Mouse (Mus musculus): ENCODE data around the gene Tsen34. TPM values are rescaled to one million over a fixed set of nuclear protein-coding genes. Genes with fewer than 3 reads are reported as not detected.

Tsen34 gene
- total RNA-seq (2021): 10 to 100 TPM; 27.3 to 31.9 TPM
- long read RNA-seq, experiment 1, transcript Tsen34-204 (5 exons, 1,779 nt): major isoform, 40 of 58 reads
- long read RNA-seq, experiment 1, transcript Tsen34-202 (4 exons, 1,319 nt): minor isoform, 8 of 58 reads
- long read RNA-seq, experiment 1, partial matches to known transcripts: 4 of 58 reads
- long read RNA-seq, experiment 1, other reads (novel, unspliced or antisense): 6 of 58 reads
- long read RNA-seq, experiment 2, transcript Tsen34-204 (5 exons, 1,779 nt): major isoform, 40 of 57 reads
- long read RNA-seq, experiment 2, partial matches to known transcripts: 2 of 57 reads
- long read RNA-seq, experiment 2, other reads (novel, unspliced or antisense): 13 of 57 reads

DNA sequence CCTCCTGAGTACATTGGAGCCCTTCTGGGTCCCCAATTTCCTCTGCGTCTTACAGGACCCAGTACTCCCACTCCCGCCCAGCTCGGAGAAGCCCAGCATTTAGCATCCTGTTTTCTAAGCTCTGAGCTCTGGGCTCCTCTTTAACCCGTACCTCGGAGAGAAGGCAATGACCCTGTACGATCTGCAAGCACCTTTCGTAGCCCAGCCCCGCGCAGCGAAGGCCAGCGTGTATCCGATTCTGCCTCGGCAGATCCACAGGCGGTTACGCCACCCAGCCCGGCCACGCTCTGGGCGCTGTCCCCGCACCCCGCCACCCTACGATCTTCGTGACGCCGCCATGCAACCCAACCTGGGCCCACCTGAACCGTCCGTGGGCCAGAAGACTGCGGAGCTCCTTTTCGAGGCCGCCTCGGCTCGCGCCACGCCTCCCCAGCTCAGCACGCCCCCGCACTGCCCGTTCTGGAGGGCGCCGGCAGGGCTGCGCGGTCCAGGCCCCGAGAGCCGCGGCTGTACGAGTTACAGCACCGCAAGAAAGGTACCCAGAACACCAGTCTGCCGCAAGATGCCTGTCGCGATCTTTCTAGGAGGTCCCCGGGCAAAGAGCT, at the start of gene Tsen34:
TSS of gene Tsen34 (plus strand) at position 482 of the 605 bp plus-strand sequence.
- DNase-seq (ENCODE audit: low spot score): no peak

DNA sequence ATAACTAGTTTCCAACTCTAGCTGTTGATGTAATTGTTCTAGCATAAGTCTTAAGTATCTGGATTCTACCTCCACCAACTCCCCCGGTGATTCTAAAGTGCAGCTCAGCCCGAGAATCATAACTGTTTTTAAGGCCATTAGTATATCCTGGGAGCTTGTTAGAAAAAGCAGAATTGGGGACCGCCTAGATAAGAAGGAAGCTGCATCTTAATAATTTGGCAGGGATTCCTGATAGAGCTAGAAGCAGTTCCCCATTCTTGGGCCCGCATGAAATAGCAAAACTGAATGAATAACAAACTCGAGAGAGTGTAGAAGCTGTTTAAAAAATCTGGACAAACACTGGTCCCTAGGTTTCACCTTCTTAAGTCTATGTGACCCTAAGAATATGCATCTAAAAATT, 49.3 kb upstream of the Tsen34 start:
- DNase-seq (ENCODE audit: low spot score): no peak

DNA sequence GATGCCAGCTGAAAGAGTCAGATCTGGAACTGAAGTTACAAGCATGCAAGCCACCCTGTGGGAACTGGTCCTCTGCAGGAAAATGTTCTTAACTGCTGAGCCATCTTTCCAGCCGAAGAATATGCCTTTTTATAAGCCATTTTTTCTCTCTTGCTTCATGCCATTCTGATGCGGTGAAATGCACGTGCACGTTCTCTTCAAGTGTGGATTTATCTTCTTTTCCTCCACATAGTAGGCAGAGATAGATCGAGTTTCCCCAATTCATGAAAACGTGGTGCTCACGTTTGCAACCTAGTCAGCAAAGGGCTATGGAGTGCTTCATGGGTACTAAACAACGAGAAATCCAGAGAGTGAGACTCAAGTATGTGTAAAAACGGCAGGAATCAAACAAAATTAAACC, 48.8 kb upstream of the Tsen34 start:
- DNase-seq (ENCODE audit: low spot score): no peak

DNA sequence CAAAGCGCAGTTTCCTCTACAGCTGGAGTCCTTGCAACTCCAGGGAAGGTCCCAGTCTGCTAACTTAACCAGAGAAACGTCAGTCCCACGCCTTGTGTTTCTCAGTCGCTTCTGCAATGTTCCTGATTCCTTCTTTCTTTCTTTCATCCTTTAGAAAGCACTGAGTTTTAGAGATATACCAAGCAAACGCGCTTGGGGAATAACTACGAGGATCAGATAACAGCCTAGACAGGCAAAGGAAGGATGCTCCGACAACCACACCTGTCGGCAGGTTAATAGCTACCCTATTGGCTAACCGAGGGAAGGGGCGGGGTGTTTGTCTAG, 48.4 kb upstream of the Tsen34 start:
- no peak for DNase-seq (ENCODE audit: low spot score)

DNA sequence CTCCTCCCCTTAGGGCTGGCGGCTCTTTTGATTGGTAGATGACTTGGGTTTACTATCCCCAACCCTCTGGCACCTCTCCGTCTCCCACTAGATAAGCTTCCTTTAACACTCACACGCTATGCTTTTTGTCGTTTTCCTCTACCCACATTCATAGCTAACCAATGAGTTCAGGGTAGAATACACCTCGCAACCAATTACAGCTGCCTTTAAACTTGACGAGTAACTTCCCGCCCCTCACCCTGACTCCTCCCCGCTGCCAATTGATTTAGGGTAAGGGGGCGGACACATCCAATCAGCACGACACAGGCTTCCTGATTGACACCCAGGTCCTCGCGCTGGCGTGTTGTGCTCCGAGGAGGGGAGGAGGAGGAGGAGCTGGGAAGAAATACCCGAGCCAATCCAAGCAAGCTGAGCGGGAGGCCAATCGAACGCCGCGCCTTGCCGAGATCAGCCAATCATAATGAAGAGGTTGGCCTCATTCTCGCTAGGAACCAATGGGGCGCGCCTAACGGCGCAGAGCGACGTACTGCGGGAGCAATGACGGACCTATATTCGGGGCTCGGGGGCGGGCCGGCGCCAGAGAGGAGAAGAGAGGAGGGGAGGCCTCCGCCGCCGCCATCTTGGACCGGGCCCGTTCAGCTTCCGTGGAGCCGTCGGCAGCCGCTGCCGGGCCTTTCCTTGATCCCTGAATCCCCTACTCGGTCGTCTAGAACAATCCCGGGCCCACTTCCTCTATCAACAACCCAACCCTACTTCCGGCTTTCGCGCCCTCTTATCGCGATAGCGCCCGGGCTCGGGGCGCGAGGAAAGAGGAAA, 47.8 kb upstream of the Tsen34 start, which contains the start of gene Cnot3:
TSS of gene Cnot3 (plus strand) at position 597 of the 816 bp plus-strand sequence.
- DNase-seq (ENCODE audit: low spot score): peak; percentile 99

DNA sequence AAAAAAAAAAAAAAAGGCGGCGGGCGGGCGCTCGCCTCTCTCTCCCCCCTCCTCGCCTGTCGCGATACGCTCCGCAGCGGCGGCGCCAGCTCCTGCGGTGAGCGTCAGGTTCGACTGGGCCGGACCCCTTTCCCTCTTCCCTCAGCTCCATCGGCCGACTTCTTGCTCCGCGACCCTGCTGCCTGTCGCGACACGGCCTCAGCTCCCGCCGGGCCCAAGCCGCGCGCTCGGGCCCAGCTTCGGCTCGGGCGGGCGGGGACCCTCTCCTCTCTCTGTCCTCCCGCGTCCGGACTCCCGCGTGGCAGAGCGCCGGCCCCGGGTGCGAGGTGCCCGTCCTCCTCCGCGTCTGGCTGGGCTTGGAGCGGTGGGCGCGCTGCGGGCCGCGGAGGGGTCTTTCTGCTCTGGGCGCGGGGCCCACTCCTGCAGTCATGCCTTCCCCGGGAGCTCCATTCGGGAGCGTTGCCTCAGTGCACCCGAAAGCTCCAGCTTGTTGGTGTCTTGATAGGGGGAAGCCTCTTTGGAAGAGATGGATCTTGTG, 47.1 kb upstream of the Tsen34 start:
- peak; percentile 14 for DNase-seq (ENCODE audit: low spot score)

DNA sequence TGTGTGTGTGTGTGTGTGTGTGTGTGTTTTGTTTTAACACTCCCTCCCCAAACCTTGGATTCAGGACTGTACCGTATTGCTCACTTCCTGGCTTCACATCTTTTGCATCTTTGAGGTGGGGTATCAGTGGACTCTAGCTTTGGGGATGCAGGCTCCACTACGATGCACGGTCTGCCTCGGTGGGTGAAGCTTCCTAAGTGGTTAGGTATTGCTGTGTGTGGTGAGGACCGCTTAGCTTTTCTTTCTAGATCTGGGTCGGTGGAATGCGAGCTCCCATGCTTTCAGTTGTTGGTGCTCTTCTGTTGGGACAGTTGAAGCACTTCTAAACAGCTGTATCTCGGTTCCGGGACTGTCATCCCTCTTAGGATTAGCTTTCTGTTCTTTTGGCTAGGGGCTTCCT, 46.5 kb upstream of the Tsen34 start:
- no peak for DNase-seq (ENCODE audit: low spot score)

DNA sequence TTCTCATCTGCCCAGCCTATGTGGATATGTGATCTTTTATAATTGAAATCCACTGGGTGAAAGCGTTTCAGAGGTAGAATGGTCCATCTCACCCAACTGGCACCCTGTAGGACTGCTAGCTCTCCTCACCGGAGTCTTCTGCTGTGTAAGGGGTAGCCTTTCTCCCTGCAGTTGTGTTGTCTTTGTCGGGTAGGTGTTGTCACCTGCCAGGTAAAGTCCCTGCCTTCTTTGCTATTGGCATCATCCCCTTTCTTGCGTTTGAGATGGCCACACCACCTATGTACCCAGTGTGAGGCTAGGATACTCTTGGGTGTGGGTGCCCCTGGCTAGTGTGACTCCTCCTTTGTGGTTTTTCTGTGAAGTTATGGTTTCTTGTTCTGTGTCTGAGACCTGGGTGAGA, 46.0 kb upstream of the Tsen34 start:
- DNase-seq (ENCODE audit: low spot score): no peak

DNA sequence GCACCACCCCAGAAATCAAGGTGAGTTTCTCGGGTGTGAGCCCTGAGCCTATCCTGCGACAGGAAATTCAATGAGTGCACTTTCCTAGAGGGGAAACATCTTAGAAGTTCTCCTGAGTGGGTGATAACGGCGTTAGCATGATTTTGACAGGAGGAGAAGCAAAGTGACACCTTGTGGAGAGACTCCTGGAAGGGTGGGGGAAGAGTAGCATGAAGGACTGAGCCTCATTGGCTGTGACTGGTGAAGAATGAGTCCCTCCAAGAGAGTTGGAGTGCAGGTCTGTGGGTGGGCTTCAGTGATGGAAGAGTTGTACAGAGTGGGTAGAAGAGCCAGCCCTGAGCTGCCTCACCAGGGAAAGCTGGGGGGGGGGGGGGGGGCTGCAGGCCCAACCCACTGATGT, 35.7 kb upstream of the Tsen34 start:
- no peak for DNase-seq (ENCODE audit: low spot score)

DNA sequence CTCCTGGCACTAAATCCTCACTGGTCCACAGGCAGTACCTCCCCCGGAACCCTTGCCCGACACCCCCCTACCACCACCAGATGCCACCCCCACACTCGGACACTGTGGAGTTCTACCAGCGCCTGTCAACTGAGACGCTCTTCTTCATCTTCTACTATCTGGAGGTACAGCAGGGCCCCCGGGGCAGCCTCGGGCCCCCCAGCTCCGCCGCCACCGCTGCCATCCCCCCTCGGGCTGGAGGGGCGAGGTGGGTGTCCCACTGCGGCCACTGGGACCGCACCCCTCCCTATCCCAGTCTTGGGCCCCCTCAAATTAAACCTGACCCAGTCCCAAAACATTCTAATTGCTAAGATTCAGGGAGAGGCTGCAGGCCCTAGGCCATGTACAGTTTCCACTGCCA, 34.1 kb upstream of the Tsen34 start:
- DNase-seq (ENCODE audit: low spot score): no peak

DNA sequence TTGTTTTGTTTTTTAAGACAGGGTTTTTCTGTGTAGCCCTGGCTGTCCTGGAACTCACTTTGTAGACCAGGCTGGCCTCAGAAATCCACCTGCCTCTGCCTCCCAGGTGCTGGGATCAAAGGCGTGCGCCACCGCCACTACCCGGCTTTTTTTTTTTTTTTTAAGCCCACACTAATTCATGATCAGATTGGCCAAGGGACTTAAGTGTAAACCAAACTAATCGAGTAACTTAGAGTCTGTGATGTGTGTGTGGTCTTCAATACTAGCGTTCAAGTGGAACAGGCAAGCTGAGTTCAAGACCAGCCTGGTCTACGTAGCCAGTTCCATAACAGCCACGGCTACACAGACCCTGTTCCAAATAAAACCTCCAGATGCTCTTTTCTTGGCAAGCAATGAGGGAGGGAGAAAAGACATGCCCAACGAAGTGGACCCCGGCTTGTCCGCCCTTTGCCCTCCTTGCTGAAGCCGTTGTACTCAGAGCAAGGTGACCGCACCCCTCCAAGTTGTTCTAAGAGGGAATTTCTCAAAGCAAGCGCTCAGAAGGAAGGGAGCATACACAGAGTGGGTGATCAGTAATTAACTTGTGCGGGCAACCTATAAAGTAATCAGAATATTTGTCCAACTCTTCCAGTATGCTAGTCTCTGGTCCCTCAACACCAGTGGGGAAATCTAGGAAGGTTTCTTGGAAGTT, 28.0 kb upstream of the Tsen34 start:
- DNase-seq (ENCODE audit: low spot score): no peak

DNA sequence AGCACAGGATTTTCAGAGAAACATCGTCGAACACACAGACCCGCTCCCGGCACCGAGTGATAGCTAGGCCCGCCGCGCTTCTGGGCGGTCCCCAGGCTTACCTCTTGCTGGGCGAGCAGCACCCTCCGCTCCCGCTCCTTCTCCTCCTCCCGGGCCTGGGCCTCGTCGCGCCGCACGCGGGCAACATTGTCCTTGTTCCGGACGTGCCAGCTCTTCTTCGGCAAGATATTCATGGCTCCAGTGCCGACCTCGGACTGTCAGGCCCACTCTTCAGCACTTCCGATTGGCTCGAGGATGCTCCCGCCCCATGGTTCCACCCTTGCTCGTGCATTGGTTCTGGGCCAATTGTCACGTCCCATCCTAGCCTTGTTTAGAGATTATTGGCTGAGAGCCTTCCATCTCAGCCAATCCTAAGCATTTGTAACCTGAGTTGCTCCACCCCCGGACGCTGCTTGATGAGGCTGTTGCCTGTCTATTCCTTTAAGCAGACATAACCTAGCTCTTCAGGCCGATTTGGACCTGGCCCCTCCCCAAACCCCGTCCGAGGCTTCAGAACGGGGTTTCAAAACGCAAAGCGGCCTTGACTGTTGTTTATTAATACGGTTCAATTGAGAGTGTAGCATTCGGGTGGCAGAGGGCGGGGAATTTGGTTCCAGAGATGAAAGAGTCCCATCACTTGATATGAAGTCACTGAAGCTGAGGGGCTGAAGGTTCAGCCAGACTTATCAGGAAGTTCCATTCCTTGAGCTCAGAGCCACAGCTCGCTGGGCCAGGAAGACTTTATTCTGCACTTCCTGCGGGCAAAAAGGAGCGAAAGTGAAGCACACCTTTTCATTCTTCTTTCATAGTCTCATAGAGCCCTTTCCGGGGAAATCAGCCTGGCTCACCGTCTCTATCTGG, 27.2 kb upstream of the Tsen34 start, which contains the start of gene Leng1:
TSS of gene Leng1 (minus strand) at position 626 of the 900 bp plus-strand sequence.
- peak; percentile 99 for DNase-seq (ENCODE audit: low spot score)

DNA sequence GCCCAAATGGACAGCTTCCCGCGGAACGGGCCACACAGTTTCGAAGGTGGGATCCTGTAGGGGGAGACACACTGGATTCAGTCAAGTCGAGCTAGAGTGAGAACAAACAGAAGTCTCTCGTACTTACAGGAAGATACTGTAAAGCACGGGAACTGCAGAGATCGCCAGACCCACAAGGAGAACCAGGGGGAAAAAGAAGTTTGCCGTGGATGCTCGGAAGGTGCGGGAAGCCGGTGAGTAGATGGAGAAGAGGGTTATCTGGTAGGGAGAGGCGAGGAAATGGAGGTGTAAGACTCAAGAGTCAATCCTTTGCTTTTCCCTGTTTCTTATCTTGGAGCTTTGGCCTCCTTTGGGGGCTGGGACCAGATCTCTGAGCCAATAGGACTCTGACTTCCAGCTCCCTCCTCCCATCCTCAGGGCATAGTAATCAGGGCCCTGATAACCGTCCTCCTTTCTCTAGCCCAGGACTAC, 25.7 kb upstream of the Tsen34 start:
- no peak for DNase-seq (ENCODE audit: low spot score)

DNA sequence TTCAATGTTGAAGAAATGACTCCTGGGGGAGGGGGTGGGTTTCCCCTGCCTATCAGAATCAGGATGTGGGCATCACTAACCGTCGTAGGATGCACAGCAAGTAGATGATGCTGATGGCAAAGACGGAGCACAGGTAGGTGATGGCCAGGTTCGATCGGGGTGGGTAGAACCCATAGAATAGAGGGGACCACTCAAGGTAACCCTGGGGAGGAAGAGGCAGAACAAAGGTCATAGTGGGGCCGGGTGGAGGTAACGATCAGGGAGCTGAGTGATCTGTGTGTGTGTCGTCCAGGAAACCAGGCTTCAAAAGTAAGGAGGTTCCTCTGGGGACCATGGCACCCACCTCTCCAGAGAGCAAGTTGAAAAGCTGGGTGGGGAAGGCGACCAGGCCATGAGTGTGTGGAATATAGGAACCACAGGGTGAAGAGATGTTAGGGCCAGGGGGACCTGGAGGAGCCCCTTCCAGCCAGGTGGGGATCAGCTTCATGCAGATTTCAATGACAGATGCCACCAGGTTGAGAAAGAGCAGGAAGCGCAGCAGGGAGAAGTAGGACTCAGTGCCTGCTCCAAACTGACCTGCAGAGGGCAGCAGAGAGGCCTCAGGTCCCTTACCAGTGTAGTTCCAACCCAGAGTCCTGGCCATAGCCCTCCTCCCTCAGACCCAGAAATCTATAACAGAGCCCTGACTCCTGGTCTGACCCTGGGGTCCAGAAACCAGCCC, 18.0 kb upstream of the Tsen34 start:
- DNase-seq (ENCODE audit: low spot score): peak; percentile 78

DNA sequence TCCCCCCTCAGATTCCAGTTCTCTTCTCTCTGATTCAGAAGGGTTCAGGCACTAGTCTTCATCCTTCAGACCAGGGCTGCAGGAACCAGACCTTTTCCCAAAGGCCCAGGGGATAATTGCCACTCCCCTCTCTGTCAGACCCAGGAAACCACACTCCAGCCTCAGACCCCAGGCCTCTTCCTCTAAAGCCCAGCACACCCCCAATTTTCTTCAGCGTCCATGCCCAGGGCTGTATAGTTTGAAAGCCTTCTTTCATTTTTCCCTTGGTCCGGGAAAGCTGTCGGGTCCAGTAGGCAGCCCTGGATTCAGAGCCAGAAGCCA, 17.5 kb upstream of the Tsen34 start:
- no peak for DNase-seq (ENCODE audit: low spot score)

DNA sequence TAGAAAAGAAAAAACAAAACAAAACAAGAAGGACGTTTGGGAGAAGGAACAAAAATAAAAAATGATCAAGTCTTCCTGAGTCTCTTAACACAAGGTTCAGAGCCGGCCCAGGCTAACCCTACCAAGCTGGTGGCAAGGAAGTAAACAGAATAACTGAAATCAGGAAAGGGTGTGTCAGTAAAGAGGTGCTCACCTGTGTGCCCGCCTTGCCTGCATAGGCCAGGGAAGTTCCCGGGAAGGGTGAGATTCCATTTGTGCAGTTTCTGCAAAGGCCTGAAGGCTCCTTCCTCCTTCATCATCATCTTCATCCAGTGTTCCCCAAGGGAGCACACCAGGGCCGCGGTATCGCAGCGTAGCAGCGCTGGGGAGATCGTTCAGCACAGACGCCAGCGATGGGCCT, 16.3 kb upstream of the Tsen34 start:
- no peak for DNase-seq (ENCODE audit: low spot score)

DNA sequence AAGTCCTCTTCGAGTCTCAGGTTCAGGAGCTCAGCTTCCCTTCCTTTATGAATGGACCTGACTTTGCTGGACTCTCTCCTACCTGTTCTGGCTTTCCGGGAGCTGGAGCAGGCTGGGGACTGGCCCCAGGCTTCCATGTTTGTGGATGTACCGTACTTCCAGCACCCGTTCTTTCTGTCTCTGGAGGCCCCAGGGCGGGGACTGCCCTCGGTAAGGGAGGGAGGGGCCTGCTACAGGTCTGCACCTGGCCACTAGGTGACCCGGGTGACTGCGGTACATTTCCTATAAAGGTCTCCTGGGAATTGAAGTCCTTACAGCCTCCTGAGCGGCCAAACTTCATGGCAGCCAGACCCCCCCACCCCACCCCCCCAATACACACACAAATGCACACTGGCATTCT, 15.3 kb upstream of the Tsen34 start, which contains the start of gene Tmc4:
TSS of gene Tmc4 (minus strand) at position 212 of the 400 bp plus-strand sequence.
- DNase-seq (ENCODE audit: low spot score): no peak

DNA sequence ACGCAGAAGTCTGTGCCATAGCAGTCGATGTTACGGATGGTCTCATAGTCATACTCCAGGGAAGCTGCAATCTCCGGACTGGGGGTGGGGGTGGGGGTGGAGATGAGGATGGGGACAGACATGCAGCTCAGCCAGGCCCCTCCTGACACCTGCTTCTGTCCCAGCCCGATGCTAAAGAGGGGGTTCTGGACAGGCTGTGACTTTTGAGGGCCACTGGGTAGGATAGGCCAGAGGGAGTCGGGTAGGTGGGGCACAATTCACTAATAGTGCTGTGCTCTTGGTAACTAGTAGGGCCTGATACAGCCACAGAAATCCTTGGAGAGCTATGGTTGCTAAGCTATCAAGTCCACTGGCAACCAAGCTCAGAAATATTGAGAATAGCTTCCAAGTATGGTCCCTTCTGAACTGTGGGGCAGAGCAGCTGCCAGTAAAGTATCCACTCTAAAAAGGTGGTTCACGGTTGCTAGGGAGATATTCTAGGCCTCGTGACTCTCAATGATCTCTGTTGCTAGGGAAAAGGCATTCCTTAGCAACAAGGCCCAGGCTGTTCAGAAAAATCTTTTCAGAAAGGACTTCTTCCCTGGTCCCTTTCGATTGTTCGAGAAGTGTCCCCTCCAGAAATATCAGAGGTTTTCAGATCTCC, 8.6 kb upstream of the Tsen34 start:
- no peak for DNase-seq (ENCODE audit: low spot score)

DNA sequence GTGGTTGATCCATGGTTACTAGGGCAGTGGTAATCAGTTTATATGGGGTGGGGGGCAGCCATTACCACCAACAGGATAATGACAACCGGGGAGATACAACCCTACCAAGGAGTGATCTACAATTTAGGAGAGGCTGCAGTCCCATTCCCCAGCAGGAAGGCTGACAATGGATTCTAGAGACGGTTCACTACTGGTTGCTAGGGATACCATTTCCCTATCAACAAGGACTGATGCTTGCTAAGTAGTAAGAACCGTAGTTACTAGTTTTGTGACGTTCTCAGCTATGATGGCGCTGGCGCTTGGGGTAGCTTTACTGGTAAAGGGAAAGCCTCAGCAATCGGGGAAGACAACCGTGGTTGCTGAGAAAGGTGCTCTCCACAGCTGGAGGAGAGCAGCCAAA, 8.0 kb upstream of the Tsen34 start:
- no peak for DNase-seq (ENCODE audit: low spot score)

All from gastrocnemius, adult 18-20 months (tissue).